ENCODE assay signal across 8 mouse cellular contexts in the genomic region with DNA sequence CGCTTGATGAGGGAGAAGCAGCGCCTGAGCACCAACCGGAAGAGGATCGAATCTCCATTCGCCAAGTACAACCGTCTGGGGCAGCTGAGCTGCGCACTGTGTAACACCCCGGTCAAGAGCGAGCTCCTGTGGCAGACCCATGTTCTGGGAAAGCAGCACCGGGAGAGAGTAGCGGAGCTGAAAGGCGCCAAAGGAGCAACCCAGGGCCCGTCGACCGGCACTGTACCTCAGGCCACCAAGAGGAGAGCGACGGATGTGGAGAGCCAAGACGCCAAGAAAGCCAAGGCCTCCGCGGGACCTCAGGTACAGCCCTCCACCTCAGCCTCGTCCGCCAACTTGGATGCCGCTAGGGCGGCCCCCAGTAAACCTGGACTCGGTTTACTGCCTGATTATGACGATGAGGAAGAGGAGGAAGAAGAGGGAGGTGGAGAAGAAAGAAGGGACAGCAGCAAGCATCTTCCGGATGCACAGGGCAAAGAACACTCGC. TPM values are rescaled to one million over a fixed set of nuclear protein-coding genes. Genes with fewer than 3 reads are reported as not detected.
DNase-seq lines count a peak whose midpoint lies in the region; ATAC-seq and TF ChIP-seq lines count a peak whose summit lies in the region.

No protein-coding gene starts in this region.

- peak overlapping the region; percentile 86 for H3K4me3 ChIP-seq in heart, embryonic 13.5 days
- H3K4me3 ChIP-seq in hindbrain, embryonic 14.5 days (replicated peaks; ENCODE audit: low read length) = peak overlapping the region; percentile 62
- H3K4me3 ChIP-seq in midbrain, embryonic 11.5 days (ENCODE audit: low read depth, low read length) = peak overlapping the region; percentile 93

- H3K4me2 ChIP-seq in heart, embryonic 13.5 days = peak overlapping the region; percentile 84
- peak overlapping the region; percentile 93 for H3K4me2 ChIP-seq in hindbrain, embryonic 14.5 days (replicated peaks)
- H3K4me2 ChIP-seq in midbrain, embryonic 11.5 days = peak overlapping the region; percentile 74

- POLR2A ChIA-PET in Patski (lab: Charles Lee) = interaction anchor here (0.6 to 0.7 kb wide), 2 partner anchors 16 to 43 kb away, joined by 3 read pairs; partner anchors contain the start of gene Lig3

- TF ChIP-seq CTCF in Patski (IDR thresholded peaks at IDR 0.05) = no peak

- H3K4me1 ChIP-seq in heart, embryonic 13.5 days = peaks cover 25% of the 10 kb centered on the region
- peaks cover 21% of the 10 kb centered on the region for H3K4me1 ChIP-seq in hindbrain, embryonic 14.5 days (replicated peaks; ENCODE audit: control insufficient read depth, insufficient read depth, low read length)
- peaks cover 15% of the 10 kb centered on the region; the same call in 1 of the 2 replicates for H3K4me1 ChIP-seq in midbrain, embryonic 11.5 days (ENCODE audit: control insufficient read depth, insufficient read depth, low read length)

- peak; percentile 48 for ATAC-seq in heart, embryonic 13.5 days (ENCODE audit: extremely low read depth, insufficient number of reproducible peaks, low FRiP score, low TSS enrichment)
- peak; percentile 56 for ATAC-seq in Patski
- ATAC-seq in hindbrain, embryonic 14.5 days (ENCODE audit: low FRiP score) = peak; percentile 71; the same call in 1 of the 2 replicates
- ATAC-seq in midbrain, embryonic 11.5 days (ENCODE audit: low FRiP score) = peak; percentile 77

- H3K9ac ChIP-seq in heart, embryonic 13.5 days = peak overlapping the region; percentile 91
- peak overlapping the region; percentile 71 for H3K9ac ChIP-seq in hindbrain, embryonic 14.5 days
- H3K9ac ChIP-seq in midbrain, embryonic 11.5 days (ENCODE audit: low read length) = peak overlapping the region; percentile 93

- H3K27ac ChIP-seq in heart, embryonic 13.5 days (replicated peaks) = peak overlapping the region; percentile 94
- H3K27ac ChIP-seq in hindbrain, embryonic 14.5 days = peak overlapping the region; percentile 84
- peak overlapping the region; percentile 27; the same call in 1 of the 2 replicates for H3K27ac ChIP-seq in midbrain, embryonic 11.5 days (ENCODE audit: low read depth, low read length)

- peaks cover 16% of the 10 kb centered on the region for H3K36me3 ChIP-seq in heart, embryonic 13.5 days
- peaks cover 15% of the 10 kb centered on the region; the same call in 1 of the 2 replicates for H3K36me3 ChIP-seq in hindbrain, embryonic 14.5 days (replicated peaks; ENCODE audit: control insufficient read depth, insufficient read depth)
- H3K36me3 ChIP-seq in midbrain, embryonic 11.5 days (ENCODE audit: control insufficient read depth, insufficient read depth, low read length) = no peaks in the 10 kb centered on the region

- CTCF ChIA-PET in Patski (lab: Charles Lee) = interaction anchor here (0.8 to 1.0 kb wide), 3 partner anchors 10 to 125 kb away, joined by 3 read pairs; no protein-coding TSS in a partner anchor

- H3K9me3 ChIP-seq in heart, embryonic 13.5 days = 0 out of 2 replicates have a peak, but pooled peaks cover 3% of the 10 kb centered on the region
- H3K9me3 ChIP-seq in hindbrain, embryonic 14.5 days (ENCODE audit: control insufficient read depth, low read length) = no peaks in the 10 kb centered on the region
- H3K9me3 ChIP-seq in midbrain, embryonic 11.5 days (ENCODE audit: control insufficient read depth, low read length) = no peaks in the 10 kb centered on the region

- in situ Hi-C loops in Patski (cut with MboI; ENCODE audit: low pct_unique_long_range_greater_than_20kb) = loop anchor here (25.0 kb wide), 1 partner anchor 523 kb away; the partner anchor contains the start of genes Ap2b1 and Slfn14

- DNase-seq in heart, adult 9 months (ENCODE audit: low spot score in 2 of 2) = no peak
- DNase-seq in Patski (ENCODE audit: low read depth, low spot score) = no peak
- DNase-seq in hindbrain, embryonic 14.5 days (ENCODE audit: low spot score) = no peak
- peak; percentile 96 for DNase-seq in midbrain, embryonic 11.5 days (ENCODE audit: low spot score, missing footprints)
- DNase-seq in MN1 (ENCODE audit: low spot score) = no peak
- DNase-seq in ovary, adult 18-20 months (ENCODE audit: low spot score) = no peak
- DNase-seq in urinary bladder, postnatal 4 days (ENCODE audit: low spot score in 2 of 2) = no peak

- WGBS in heart, embryonic 13.5 days = under 1% methylated on average over 28 of the region's 28 CpGs
- under 1% methylated on average over 27 of the region's 28 CpGs for WGBS in hindbrain, embryonic 14.5 days
- WGBS in midbrain, embryonic 11.5 days = 0% methylated on average over 28 of the region's 28 CpGs

- H3K27me3 ChIP-seq in heart, embryonic 13.5 days (replicated peaks) = 0 out of 2 replicates have a peak, but pooled peaks cover 3% of the 10 kb centered on the region
- peaks cover 6% of the 10 kb centered on the region for H3K27me3 ChIP-seq in Patski
- no peaks in the 10 kb centered on the region for H3K27me3 ChIP-seq in hindbrain, embryonic 14.5 days (ENCODE audit: control insufficient read depth, insufficient read depth, low read length)
- no peaks in the 10 kb centered on the region for H3K27me3 ChIP-seq in midbrain, embryonic 11.5 days (ENCODE audit: control insufficient read depth, insufficient read depth, low read length)

RNA-seq across cellular contexts. Expression of gene Zfp830, which starts 0.3 kb away (rescaled TPM):
- polyA plus RNA-seq in heart, embryonic 13.5 days (2015; fragmentation: Nextera tagmentation; extraction: Ambion mirVana) = 25.6 and 29.3 TPM in 2 replicates
- 21.0 TPM for polyA plus RNA-seq in Patski (2021)
- 23.4 and 26.9 TPM in 2 replicates for polyA plus RNA-seq in hindbrain, embryonic 14.5 days (2014; fragmentation: Nextera tagmentation; extraction: Ambion mirVana)
- 35.1 and 38.5 TPM in 2 replicates for polyA plus RNA-seq in midbrain, embryonic 11.5 days (2014; fragmentation: Nextera tagmentation; extraction: Ambion mirVana)

RNA-seq across cellular contexts. Expression of gene Cct6b, which starts 0.4 kb away (rescaled TPM):
- 0.15 and 0.28 TPM in 2 replicates for polyA plus RNA-seq in heart, embryonic 13.5 days (2015; fragmentation: Nextera tagmentation; extraction: Ambion mirVana)
- polyA plus RNA-seq in Patski (2021) = 0.47 TPM
- 0.09 and 0.14 TPM in 2 replicates for polyA plus RNA-seq in hindbrain, embryonic 14.5 days (2014; fragmentation: Nextera tagmentation; extraction: Ambion mirVana)
- 0.16 and 0.52 TPM in 2 replicates for polyA plus RNA-seq in midbrain, embryonic 11.5 days (2014; fragmentation: Nextera tagmentation; extraction: Ambion mirVana)

RNA-seq across cellular contexts. Expression of gene Lig3, which starts 16.4 kb away (rescaled TPM):
- polyA plus RNA-seq in heart, embryonic 13.5 days (2015; fragmentation: Nextera tagmentation; extraction: Ambion mirVana) = 18.6 and 21.1 TPM in 2 replicates
- polyA plus RNA-seq in Patski (2021) = 29.5 TPM
- 26.0 and 35.8 TPM in 2 replicates for polyA plus RNA-seq in hindbrain, embryonic 14.5 days (2014; fragmentation: Nextera tagmentation; extraction: Ambion mirVana)
- 48.2 and 52.6 TPM in 2 replicates for polyA plus RNA-seq in midbrain, embryonic 11.5 days (2014; fragmentation: Nextera tagmentation; extraction: Ambion mirVana)

Comparison
In these comparisons a context has a peak if more than half of its experiments do, and no peak if none do; other contexts are left out.
1. H3K27ac ChIP-seq: peak in every context shown above with its lines; median percentile 94 in heart, embryonic 13.5 days; 84 in hindbrain, embryonic 14.5 days; 27 in midbrain, embryonic 11.5 days.